Mouse (Mus musculus) small intestine, adult 10 weeks (tissue): ENCODE results near the gene Spg21. TPM values are rescaled to one million over a fixed set of nuclear protein-coding genes. Genes with fewer than 3 reads are reported as not detected.

ENCODE experiments used
- polyA plus RNA-seq: library from polyadenylated mRNA; stranded (reverse); fragments of 350-450 nt; fragmentation: Illumina TruSeq; extraction: RNeasy Lipid Tissue Mini Kit (QIAGEN cat#74804); gene quantifications from one replicate; pipeline ENCODE4 v1.2.3, GENCODE M21; 2014; ENCODE audit warnings: low replicate concordance

Spg21 gene
- 106 TPM for polyA plus RNA-seq

DNA sequence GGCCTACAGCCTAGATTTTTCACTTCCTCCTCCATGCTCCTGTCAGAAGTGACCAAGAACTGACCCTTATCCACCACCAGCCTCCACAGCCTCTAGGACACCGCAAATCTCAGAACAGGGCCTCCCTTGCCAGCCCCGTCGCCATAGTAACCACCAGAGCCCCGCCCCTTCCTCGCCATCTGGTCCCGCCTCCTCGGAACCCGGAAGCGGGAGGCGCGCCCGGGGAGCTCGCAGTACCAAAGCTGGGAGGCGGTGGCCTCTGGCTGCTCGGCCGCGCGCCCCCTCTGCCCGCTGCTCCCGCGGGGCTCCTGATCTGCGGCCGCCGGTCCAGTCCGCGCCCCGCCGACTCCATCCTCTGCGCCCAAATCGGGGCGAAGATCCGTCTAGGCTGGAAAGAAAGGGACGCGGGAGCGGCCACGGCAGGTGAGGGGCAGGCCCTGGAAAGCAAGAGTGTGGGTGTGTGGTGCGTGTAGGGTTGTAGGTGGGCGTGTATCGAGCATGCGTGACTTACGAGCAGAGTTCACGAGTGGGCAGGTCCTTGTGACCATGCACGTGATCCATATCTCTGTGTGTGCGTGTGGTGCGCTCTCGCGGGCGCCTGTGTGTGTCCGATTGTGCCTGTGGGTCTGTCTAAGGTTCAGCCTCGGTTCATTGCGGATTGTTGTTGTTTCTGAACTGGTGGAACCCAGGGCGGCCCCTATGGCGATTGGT is at the start of gene Spg21:
Spg21 (plus strand) TSS at position 216 of the 711 bp plus-strand sequence.

DNA sequence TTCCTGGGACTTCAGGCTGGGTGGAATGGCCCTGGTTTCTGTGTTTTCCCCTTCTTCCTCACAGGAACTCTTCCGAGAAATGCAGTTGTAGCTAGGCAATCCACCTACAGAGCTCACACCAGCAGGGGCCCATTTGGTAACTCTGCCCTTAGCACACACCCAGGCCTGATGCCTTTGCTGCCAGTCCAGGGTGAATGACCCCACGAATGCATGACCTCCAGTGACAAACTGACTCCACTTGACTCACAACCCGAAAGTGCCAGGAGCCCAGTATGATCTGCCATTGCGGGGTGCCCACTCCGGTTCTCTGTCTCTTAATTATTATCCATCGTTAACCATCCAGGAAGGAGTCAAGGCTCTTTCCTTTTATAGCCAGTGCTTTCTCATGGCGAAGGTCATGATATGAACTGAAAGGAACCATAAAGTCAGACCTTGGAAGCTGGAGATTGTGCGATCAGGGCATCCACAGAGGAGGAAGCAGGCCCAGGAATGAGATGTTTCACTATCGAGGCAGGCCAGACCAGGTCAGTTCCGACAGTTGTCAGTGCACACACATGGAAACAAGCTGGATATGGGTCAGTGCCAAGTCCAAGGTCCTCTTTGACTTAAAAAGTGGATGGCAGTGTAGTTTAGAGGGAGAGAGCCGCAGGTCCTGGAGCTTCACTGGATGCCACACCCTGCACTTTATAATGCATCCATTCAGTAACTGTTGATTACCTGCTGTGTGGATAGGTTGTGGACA is 37.8 kb upstream of the Spg21 start, which contains the start of gene Slc51b:
Slc51b (minus strand) TSS at position 196 of the 742 bp plus-strand sequence.

DNA sequence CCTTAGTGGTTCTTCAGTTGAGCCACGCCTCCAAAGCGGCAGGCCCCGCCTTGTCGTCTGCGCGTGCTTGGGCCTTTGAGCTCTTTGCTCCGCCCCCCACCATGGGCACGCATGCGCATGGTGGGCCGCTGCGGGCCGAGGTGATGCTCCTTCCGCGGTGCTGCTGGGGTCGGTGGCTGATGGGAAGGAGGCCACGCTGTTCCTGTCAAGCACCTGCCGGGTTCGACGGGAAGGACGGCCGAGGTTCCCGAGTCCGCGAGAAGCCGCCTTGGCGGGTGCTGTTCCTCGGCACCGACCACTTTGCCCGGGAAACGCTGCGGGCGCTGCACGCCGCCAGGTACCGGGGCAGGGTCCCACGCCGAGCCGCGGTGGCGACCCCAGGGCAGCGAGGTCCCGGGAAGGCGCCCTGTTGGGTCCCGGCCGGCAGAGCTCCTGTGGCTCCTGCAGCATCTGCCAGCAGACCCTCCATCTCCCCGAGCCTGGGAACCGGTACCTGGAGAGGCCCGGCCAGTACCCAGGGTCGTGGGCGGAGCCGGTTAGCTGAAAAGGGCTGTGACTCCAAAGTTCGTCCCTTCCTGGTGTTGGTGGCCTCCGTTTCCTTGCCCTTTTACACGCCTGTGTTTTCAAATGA is 25.0 kb upstream of the Spg21 start, which contains the start of gene Mtfmt:
Mtfmt (plus strand) TSS at position 112 of the 631 bp plus-strand sequence.

DNA sequence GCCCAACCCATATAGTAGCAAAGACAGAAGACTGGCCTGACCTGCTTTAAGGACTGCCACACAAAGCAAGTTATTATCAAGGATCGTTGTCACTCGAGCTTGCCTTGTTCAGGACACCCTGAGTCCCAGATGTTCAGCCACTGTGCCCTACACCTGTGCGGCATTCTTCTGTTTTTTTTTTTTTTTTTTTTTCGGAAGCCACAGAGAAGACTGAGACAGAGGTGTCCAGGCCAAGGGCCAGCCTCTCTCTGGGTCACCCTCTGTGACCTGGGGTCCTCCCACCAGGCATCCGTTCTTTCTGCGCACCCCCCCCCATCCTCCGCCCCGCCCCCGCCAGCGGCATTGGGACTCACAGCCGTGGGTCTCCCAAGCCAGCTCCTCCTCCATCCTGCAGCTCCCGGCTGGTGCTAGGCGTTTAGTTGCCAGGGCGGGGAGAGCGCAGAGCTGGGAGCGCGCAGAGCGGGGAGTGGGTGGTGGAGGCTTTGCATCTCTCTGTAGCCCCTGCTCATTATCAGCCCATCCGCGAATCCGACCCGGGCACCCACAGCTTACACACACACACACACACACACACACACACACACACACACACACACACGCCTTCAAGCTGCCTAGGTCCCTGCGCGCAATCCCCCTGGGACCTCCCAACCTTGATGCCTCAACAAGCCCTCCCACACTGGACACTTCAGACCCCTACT is 59.2 kb downstream of the Spg21 start, which contains the start of gene Ankdd1a:
Ankdd1a (minus strand) TSS at position 387 of the 698 bp plus-strand sequence.

Other genes with a start within 250 kb of the Spg21 start
- gene Cilp, start 195.8 kb upstream of the Spg21 start, polyA plus RNA-seq = 0.89 TPM
- gene Clpx, start 166.7 kb upstream of the Spg21 start, polyA plus RNA-seq = 107 TPM
- 5.3 TPM for gene Pdcd7, start 114.8 kb upstream of the Spg21 start, polyA plus RNA-seq
- gene Ubap1l, start 99.9 kb upstream of the Spg21 start, polyA plus RNA-seq = not detected
- 0.15 TPM for gene Kbtbd13, start 69.3 kb upstream of the Spg21 start, polyA plus RNA-seq
- gene Rasl12, start 62.4 kb upstream of the Spg21 start, polyA plus RNA-seq = 0.52 TPM
- gene Slc51b, start 38.0 kb upstream of the Spg21 start, polyA plus RNA-seq = 126 TPM
- gene Mtfmt, start 25.2 kb upstream of the Spg21 start, polyA plus RNA-seq = 24.4 TPM
- not detected for gene Ankdd1a, start 59.2 kb downstream of the Spg21 start, polyA plus RNA-seq
- gene Plekho2, start 119.1 kb downstream of the Spg21 start, polyA plus RNA-seq = 0.63 TPM
- 1.2 TPM for gene Pif1, start 126.2 kb downstream of the Spg21 start, polyA plus RNA-seq
- gene Rbpms2, start 168.7 kb downstream of the Spg21 start, polyA plus RNA-seq = 4.4 TPM
- gene Oaz2, start 207.1 kb downstream of the Spg21 start, polyA plus RNA-seq = 20.5 TPM